Mouse (Mus musculus) limb, embryonic 14.5 days (tissue): ENCODE data around the gene Polr2j. TPM values are rescaled to one million over a fixed set of nuclear protein-coding genes. Genes with fewer than 3 reads are reported as not detected.
"Not testable (repeated sequence)": the region's sequence is repeated elsewhere in the genome, so short reads cannot be mapped to it uniquely, and the experiment has no call there.

Experiments used
- ATAC-seq: fragments of 200-750 bp; cut with Nextera tagmentation; 2 replicates; pipeline ENCODE4 v1.8.0; 2017; ENCODE audit warnings: low read depth, moderate number of reproducible peaks, moderate TSS enrichment; ENCODE audit not compliant: low FRiP score
- DNase-seq: peaks from one replicate; pipeline ENCODE4 v3.0.0-alpha.2; 2015; ENCODE audit warnings: low spot score
- H3K27ac ChIP-seq: fragments of 300-500 bp; sonication (generic); replicated peaks from 2 replicates; pipeline ENCODE4 v1.5.1; 2014; ENCODE audit warnings: low read depth, mild to moderate bottlenecking, low read length, moderate library complexity, mixed read lengths
- H3K27me3 ChIP-seq: fragments of 300-500 bp; sonication (generic); 2 replicates; pipeline ENCODE4 v1.6.1; 2014; ENCODE audit warnings: low read length, mixed read lengths; ENCODE audit not compliant: control insufficient read depth, insufficient read depth
- H3K36me3 ChIP-seq: fragments of 300-500 bp; sonication (generic); 2 replicates; pipeline ENCODE4 v1.6.1; 2014; ENCODE audit warnings: mild to moderate bottlenecking, low read length, moderate library complexity, mixed read lengths; ENCODE audit not compliant: control insufficient read depth, insufficient read depth
- H3K4me1 ChIP-seq: fragments of 300-500 bp; sonication (generic); 2 replicates; pipeline ENCODE4 v1.6.1; 2014; ENCODE audit warnings: antibody characterized with exemption, low read length, mixed read lengths; ENCODE audit not compliant: control insufficient read depth, insufficient read depth
- H3K4me2 ChIP-seq: fragments of 300-500 bp; sonication (generic); replicated peaks from 2 replicates; pipeline ENCODE4 v1.6.1; 2014; ENCODE audit warnings: low read depth, mild to moderate bottlenecking, low read length, moderate library complexity; ENCODE audit not compliant: severe bottlenecking
- H3K4me3 ChIP-seq: fragments of 300-500 bp; sonication (generic); replicated peaks from 2 replicates; pipeline ENCODE4 v1.5.1; 2014; ENCODE audit warnings: low read length
- H3K9ac ChIP-seq: fragments of 300-500 bp; sonication (generic); 2 replicates; pipeline ENCODE4 v1.6.1; 2014; ENCODE audit warnings: mild to moderate bottlenecking, low read depth, low read length, moderate library complexity; ENCODE audit not compliant: severe bottlenecking
- H3K9me3 ChIP-seq: fragments of 300-500 bp; sonication (generic); 2 replicates; pipeline ENCODE4 v1.6.1; 2016; ENCODE audit warnings: low read length; ENCODE audit not compliant: control insufficient read depth
- POLR2A ChIP-seq: fragments of 200-500 bp; IDR thresholded peaks from 2 replicates; pipeline ENCODE4 v1.8.0; 2012; ENCODE audit warnings: inconsistent platforms, mild to moderate bottlenecking, moderate library complexity, borderline replicate concordance; ENCODE audit not compliant: insufficient read depth, insufficient read length; ENCODE audit errors: extremely low read depth
- WGBS: fragments of 180-500 bp; shearing (Covaris S2); extraction: QIAGEN DNeasy Blood & Tissue Kit; methylation state at CpG from one replicate; pipeline ENCODE4 v1.1.7; 2014; 5-methylcytosine and 5-hydroxymethylcytosine counted together
- polyA plus RNA-seq, 2 experiments: library from polyadenylated mRNA; depleted of rRNA in 1 of 2; stranded (reverse) in 1 of 2; unstranded in 1 of 2; fragments of >200 nt; fragmentation: Nextera tagmentation in 1 of 2; extraction: Ambion mirVana in 1 of 2; gene quantifications; 2 replicates each; pipeline versions ENCODE4 v1.2.1 to v1.2.3; 2012 to 2014

Gene Polr2j
- polyA plus RNA-seq, 2 experiments = 148 to 251 TPM

GRCm38 (mm10) chr5:136108486-136108885 is 7.9 kb upstream of the Polr2j start:
- no peak overlapping the region for H3K27ac ChIP-seq
- no peak for DNase-seq
- no peak overlapping the region for H3K4me2 ChIP-seq
- H3K9me3 ChIP-seq = no peaks in the 10 kb centered on the region
- H3K36me3 ChIP-seq = peaks cover 5% of the 10 kb centered on the region; the same call in 1 of the 2 replicates
- no peak for TF ChIP-seq POLR2A
- H3K4me3 ChIP-seq = no peak overlapping the region
- no peaks in the 10 kb centered on the region for H3K4me1 ChIP-seq
- no peaks in the 10 kb centered on the region for H3K27me3 ChIP-seq
- WGBS = 56% methylated on average over 2 of the region's 2 CpGs
- ATAC-seq = no peak
- no peak overlapping the region for H3K9ac ChIP-seq

GRCm38 (mm10) chr5:136109042-136109441 is 7.4 kb upstream of the Polr2j start:
- Histone ChIP-seq H3K4me3 (no peak overlapping the region), H3K27ac (no peak overlapping the region), H3K4me1 (no peaks in the 10 kb centered on the region), H3K4me2 (no peak overlapping the region), H3K9ac (no peak overlapping the region), H3K27me3 (no peaks in the 10 kb centered on the region), H3K9me3 (no peaks in the 10 kb centered on the region), H3K36me3 (peaks cover 5% of the 10 kb centered on the region; the same call in 1 of the 2 replicates)
- no peak for TF ChIP-seq POLR2A
- WGBS = 82% methylated on average over 3 of the region's 3 CpGs
- DNase-seq (no peak), ATAC-seq (no peak)

GRCm38 (mm10) chr5:136113546-136113945 is 2.9 kb upstream of the Polr2j start:
- H3K9me3 ChIP-seq, H3K36me3 ChIP-seq, H3K4me3 ChIP-seq, DNase-seq, H3K27ac ChIP-seq, H3K4me2 ChIP-seq, H3K9ac ChIP-seq, ATAC-seq, H3K27me3 ChIP-seq: not testable (repeated sequence)
- H3K4me1 ChIP-seq = peaks cover 14% of the 10 kb centered on the region
- WGBS = 36% methylated on average over 3 of the region's 4 CpGs

GRCm38 (mm10) chr5:136116784-136117112 is 317 bp downstream of the Polr2j start:
- no peaks in the 10 kb centered on the region for H3K9me3 ChIP-seq
- peaks cover 19% of the 10 kb centered on the region for H3K36me3 ChIP-seq
- H3K4me3 ChIP-seq = peak overlapping the region; percentile 81
- TF ChIP-seq POLR2A = no peak
- peak; percentile 28 for ATAC-seq
- H3K9ac ChIP-seq = peak overlapping the region; percentile 83
- no peak for DNase-seq
- 0% methylated on average over 22 of the region's 22 CpGs for whole genome bisulfite sequencing
- H3K4me1 ChIP-seq = peaks cover 14% of the 10 kb centered on the region
- H3K4me2 ChIP-seq = peak overlapping the region; percentile 64
- no peaks in the 10 kb centered on the region for H3K27me3 ChIP-seq
- peak overlapping the region; percentile 50 for H3K27ac ChIP-seq

- no peak for DNase-seq
Measured at GRCm38 (mm10) chr5:136122165-136122564, 5.7 kb downstream of the Polr2j start.

GRCm38 (mm10) chr5:136135571-136136291 is 19.3 kb downstream of the Polr2j start, which contains the start of the genes Lrwd1 and Alkbh4:
Gene Lrwd1, minus strand, starts transcription at chr5:136136074.
Gene Alkbh4, plus strand, starts transcription at chr5:136136146.
- Histone ChIP-seq H3K4me1 (peaks cover 13% of the 10 kb centered on the region), H3K9me3 (no peaks in the 10 kb centered on the region), H3K9ac (peak within 1 kb of the TSS; percentile 71), H3K27me3 (no peaks in the 10 kb centered on the region), H3K4me2 (peak within 1 kb of the TSS; percentile 77), H3K27ac (0 out of 2 replicates have a peak within 1 kb of the TSS, but pooled peaks have one; percentile 38), H3K36me3 (peaks cover 40% of the 10 kb centered on the region), H3K4me3 (peak within 1 kb of the TSS; percentile 64)
- TF ChIP-seq POLR2A = 0 out of 2 replicates have a peak, but pooled peaks have one; percentile 20
- DNase-seq (peak; percentile 98), ATAC-seq (peak; percentile 94)
- whole genome bisulfite sequencing = under 1% methylated on average over 60 of the region's 60 CpGs

More at GRCm38 (mm10) chr5:136122165-136122564, 5.7 kb downstream of the Polr2j start:
- 90% methylated on average over 10 of the region's 10 CpGs for WGBS
- no peak overlapping the region for H3K9ac ChIP-seq
- H3K36me3 ChIP-seq = peaks cover 63% of the 10 kb centered on the region
- no peak for TF ChIP-seq POLR2A
- H3K27me3 ChIP-seq = no peaks in the 10 kb centered on the region
- no peaks in the 10 kb centered on the region for H3K9me3 ChIP-seq
- H3K4me2 ChIP-seq = no peak overlapping the region
- H3K4me1 ChIP-seq = peaks cover 7% of the 10 kb centered on the region
- H3K4me3 ChIP-seq = no peak overlapping the region
- ATAC-seq = no peak
- no peak overlapping the region for H3K27ac ChIP-seq
